Mouse (Mus musculus) CD4-positive, CD25-positive, alpha-beta regulatory T cell, adult 2 months (primary cell): ENCODE measurements around the gene Cebpz.

Experiments used
- DNase-seq: peaks from one replicate; pipeline ENCODE4 v3.0.0-alpha.2; 2012; ENCODE audit warnings: low read depth, low spot score

Gene Cebpz

DNA sequence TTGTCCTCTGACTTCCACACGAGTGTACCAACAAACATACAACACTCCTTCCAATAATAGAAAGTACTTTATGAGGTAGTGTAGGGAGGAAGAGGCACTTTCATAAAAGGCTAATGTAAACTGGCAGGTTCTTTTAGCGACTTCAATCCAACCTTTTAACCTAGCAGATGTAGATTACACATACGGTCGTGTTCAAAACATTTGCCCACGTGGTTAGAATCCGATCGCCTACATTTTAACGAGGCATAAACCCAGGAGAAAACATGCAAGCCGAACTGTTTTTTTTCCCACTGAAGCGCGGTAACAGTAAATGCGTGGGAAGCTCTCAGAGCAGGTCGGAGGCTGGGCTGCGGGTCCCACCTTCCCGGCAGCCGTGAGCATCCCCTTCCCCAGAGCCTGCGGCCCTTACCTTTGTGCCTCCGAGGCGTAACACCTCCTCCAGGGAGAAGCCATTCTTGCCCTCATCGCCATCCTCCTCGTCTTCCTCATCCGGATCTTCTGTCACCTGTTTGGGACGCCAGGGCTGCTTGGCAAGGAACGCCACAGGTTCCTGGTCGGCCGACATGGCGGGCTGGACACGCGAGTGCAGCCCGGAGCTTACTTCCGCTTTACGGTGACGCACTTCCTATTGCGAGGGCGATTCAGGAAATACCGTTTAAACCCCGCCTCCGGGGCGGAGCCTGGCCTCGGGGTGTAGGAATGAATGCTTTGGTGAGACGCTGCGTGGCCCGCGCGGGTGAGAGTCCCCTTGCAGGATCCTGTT is at the start of gene Cebpz, which contains the start of gene Ndufaf7:
Gene Cebpz, minus strand, starts transcription at position 601 of the 763 bp plus-strand sequence.
Gene Ndufaf7, plus strand, starts transcription at position 671 of the 763 bp plus-strand sequence.
- DNase-seq: peak; percentile 98

DNA sequence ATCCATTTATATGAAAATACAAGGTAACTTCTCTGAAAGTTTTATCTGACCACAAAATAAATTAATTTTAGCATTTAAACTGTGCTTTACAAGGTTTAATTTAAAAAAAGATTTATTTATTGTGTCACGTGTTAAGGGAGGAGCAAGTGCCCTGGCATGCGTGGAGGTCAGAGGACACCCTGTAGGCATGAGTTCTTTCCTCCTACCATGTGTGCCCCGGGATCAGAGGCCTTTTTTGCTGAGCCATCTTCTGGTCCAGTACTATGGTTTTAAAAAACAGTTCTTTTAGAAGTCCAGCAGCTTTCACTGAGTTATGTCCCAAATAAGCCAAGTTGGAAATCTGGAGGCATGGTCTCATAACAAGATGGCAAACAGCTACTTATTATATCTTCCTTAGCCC is 46.9 kb upstream of the Cebpz start:
- no peak for DNase-seq

DNA sequence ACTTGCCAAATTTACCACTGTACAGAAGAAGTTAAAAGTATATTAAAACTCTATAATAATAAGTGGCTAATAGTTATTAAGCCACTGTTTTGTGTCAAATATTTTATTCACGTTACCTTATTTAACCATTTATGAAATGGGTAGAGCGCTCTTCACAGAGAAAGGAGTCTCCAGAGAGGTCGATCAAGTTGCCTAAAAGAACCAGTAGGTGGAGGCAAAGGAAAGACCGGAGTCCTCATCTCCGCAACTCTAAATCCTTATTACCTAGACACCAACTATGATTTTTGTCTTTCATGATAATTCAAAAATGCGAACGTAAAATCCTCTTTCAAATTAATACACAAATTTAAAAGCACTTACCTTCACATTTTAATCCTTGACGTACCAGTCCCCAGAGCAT is 46.3 kb upstream of the Cebpz start:
- DNase-seq: no peak

DNA sequence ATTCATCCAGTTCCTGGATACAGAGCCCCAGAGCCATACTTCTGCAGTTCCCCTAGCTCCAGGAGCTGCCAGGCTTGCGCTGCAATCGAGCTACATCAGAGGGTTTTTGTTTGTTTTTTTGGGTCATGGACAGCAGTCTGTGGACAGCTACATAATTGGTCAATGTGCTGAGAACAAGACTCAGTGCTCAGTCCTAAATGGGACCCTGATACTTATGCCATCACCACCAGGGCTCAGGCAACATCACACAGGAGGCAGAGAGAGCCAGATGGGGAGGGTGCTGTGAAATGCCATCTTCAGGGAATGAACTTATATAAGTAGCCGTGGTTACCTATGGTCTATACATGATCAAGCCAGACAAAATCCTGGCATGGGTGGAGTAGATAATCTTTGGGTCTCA is 31.6 kb upstream of the Cebpz start:
- no peak for DNase-seq

DNA sequence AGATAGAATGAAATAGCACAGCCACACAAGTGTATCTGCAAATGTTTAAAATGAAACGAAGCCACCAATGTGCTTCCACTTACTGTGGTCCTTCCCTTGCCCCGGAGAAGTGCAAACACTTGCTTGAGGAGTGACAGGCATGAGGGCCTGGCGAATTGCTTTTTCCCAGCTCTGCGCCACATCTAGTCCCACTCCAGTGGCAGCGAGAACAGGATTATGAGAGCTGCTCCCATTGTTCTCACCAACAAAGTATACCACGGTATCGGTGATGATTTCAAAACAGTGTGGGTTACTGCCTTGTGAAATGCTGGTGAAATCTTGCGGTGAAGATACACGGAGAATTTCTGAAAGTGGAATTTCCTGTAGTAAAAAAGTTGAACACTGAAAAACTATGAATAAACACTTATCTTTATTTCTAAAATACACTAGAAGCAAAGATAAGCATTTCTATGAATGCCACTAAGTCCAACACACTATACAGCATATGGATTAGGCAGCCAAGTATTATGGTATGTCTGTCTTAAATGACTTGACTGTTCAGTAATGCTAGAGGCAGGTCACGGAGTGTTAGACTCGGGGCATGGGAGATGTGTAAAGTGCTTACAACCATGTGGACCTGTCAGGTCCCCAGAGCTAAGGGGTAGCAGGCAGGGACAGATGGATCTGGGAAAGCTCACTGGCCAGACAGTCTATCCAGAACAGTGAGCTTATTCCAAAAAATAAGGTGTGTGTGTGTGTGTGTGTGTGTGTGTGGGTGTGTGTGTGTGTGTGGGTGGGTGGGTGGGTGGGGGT is 29.4 kb upstream of the Cebpz start:
- DNase-seq: no peak

DNA sequence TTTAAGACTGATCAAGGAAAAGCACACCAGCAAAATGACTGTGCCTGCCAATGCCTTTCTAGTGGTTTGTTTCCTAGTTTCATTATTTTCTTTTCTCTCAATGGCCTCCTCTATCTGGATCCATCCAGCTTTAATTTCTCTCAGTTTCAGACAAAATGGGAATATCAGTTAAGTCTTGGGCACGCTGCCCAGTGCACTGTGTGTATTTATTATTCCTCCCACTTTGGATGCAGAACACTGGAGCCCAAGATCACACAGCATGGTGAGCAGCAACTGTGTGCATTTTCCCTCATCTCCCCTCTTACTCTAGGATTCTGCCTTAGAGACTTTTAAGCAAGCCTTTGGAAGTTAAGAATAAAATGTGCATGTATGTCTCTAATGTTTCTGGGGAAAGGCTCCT is 27.5 kb upstream of the Cebpz start:
- no peak for DNase-seq

DNA sequence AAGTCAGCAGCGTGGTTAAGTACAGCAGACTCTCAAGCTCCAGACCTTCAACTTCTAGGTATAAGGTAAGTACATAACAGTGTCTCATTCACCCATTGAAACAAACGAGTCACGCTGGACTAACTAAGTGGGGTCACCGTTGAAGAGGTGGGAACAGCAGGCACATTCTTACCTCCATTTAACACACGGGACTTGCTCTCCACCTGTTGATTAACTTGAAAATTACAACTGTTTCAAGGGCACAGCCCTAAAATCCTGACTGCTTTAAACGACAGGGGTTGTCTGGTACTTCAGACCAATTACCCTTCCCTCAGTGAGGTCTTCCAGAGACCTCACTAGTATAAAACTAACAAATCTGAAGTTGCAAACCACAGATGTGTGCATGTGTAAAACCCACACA is 22.6 kb upstream of the Cebpz start:
- DNase-seq: no peak

DNA sequence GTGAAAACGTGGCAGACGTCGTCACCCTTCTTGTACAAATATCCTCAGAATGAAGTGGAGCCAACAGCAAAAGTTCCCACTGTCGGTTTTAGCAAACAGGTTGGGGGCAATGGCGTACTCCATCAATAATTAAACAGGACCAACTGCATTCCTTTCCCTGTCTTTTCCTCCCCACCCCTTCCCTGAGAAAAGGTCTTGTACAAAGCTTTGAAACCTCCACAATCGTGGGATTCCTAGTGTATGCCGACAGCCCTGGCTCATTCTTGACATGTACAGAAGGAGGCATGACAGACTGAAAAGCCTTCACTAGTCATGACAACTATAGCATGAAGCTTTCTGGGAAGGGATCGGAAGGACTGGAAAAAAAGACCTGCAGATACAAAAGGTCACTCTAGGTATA is 16.4 kb upstream of the Cebpz start:
- DNase-seq: no peak

DNA sequence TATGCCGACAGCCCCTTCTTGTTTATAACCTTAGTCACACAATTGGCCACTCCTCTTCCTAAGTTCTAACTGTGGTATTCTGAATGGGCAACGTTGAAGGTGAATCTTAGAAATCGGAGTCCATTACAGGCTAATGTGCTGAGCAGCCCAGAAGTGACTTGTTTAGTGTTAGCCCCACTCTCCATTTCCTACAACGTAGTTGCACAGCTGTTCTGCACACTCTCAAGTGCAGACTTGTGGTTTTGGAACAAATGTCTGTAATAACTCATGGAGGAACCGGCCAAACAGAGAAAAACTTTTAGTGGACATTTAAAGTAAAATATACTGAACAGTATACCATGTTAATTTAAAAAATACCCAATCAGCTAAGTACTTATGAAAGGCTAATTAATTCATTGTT is 15.2 kb upstream of the Cebpz start:
- no peak for DNase-seq

DNA sequence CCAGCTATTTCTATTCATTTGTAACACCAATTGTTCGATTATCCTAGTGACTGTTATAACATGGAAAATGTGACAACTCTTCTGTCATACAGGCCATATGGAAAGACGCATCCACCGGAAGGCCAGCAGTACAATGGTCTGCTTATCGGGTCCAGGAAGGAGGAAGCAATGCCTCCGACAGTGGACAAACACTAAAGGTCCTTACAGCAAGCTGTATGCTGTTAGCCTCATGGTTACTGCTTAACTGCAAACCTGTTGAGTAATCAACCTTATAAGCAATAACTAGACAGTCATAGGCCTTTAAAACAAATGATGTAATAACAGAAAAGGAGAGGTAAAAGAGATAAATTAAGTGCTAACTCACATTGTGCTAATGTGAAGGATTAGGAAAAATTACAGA is 14.4 kb upstream of the Cebpz start:
- no peak for DNase-seq

DNA sequence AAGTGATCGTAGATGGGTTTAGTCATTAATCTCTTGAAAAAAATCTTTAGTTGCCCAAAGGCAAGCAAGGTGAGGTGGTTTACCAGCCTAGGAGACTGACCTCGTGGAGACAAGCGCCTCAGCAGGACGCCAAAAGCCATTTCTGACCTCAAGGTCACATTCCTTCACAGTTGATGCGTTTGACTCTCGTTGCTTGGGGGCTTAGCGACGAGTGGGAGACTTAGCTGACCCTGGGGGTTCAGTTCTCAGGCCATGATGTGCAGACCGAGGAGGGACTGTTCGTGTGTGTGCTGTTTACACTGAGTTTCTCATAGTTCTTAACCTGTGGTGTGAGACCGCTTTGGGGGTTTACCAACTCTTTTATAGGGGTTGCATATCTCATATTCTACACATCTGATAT is 5.7 kb upstream of the Cebpz start:
- DNase-seq: no peak

DNA sequence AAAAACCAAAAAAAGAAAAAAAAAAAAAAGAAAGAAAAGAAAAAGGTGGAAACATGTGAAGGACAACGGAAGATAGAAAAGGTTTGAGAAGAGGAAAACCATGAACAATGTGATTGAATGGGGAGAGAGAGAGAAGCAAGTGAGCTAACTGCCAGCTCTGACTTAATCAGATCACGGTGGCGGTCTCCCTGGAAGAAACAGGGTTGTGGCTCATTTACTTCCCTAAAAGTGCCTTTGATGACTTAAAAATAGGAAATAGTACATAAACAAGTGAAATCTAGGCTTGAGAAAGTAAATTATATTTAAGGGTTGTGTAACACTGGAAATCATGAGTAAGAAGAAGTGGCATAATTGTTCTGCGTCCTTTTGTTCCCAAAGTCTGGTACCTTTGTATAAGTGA is 2.1 kb upstream of the Cebpz start:
- DNase-seq: no peak

DNA sequence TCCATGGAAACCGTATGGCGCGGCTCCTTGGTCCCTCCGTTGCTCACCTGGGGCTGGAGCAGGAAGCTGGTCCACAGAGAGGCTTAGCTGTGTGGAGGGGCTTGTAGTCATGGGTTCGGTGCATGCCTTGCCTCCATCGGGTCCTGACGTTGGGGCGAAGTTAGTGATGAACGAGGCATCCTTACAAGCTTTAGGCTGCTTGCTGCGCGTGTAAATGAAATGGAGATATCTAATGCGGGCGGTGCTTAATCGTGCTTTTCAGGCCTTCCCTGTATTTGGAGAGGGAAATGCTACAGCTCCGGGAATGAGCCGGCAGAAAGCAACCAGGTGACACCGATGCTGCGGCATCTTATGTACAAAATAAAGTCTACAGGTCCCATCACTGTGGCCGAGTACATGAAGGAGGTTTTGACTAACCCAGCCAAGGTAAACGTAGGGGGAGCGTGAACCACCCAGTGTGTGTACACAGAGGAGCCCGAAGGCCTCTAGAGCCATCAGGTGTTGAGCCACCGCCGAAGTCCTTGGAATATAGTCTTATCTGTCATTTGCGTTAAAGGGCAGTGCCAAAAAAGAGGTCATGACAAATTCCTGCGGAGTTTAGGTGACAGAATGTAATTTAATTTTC is 475 bp upstream of the Cebpz start:
- DNase-seq: no peak

DNA sequence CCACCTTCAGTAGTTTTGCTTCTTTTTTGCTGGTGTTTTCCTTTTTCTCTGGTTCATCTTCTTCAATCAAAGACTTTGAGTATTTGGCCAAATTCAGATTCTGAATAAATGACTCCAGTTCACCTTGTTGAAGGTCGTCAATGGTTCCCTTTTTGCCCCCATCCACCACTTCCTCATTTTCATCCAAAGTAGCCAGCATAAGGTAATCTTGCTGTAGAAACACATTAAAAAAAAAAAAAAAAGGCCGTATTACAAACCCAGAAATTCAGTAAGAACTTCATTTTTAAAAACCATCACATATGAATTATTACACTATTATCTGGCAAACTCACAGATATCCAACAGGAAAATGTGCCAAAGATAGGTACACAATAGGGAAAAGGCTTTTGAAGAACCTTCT is 1.0 kb downstream of the Cebpz start:
- DNase-seq: no peak

DNA sequence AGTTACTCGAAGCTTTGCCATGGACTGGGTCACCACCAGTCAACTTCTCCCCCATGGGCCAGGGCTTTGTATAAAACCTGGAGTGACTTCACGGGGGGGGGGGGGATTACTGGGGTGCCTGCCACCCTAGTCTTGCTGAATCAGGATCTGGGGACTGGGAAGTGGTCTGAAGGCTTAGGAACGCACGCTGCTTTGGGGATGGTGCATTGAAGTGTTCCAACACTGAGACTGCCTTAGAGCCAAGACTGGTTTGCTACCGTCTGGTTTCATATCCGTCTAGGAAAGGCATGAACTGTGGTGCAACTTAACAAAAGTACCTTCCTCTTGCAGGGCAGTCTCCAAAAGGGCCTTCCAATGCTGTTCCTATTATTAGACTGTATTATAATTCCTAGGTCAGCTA is 19.2 kb downstream of the Cebpz start:
- DNase-seq: no peak

DNA sequence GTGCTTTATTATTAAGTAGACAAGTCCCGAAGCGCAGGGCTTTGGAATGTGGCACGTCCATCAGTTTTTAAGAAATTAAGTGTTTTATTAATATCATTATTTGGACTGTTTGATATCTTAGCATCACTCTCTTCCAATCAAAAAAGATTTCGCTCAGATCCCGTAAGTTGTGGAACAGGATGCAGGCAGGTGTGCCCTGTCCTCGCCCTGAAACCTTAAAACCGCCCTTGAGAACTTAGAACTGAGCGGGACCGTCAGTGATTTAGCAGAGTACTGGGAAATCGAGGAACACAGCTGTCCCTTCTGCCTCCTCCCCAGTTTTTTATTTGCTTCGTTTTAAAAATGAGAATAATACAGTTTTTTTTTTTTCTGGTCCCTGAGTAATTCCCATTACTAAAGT is 20.0 kb downstream of the Cebpz start:
- no peak for DNase-seq

DNA sequence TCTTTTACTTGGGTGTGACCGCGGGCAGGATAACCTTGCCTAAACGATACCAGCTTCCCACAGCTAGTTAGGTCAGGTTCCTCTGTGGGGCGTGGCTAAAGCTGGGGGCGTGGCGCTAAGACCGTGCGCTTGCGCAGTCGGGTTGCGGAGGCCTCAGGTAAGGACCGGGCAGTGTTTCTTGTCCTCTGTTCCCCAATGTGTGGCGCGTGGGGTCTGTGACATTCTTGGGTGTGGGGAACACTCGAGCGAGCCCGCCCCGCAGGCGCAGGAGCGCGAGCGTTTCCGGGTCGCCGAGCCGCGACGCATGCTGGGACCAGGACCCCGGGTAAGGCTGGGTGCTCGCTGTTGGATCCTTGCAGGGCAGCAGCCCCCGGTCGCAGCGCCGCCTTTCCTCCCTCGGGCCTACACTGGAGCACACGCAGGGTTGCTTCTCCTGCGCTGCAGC is 20.5 kb downstream of the Cebpz start, which contains the start of gene Cebpzos:
Gene Cebpzos, plus strand, starts transcription at position 132 of the 445 bp plus-strand sequence.
- peak; percentile 94 for DNase-seq

DNA sequence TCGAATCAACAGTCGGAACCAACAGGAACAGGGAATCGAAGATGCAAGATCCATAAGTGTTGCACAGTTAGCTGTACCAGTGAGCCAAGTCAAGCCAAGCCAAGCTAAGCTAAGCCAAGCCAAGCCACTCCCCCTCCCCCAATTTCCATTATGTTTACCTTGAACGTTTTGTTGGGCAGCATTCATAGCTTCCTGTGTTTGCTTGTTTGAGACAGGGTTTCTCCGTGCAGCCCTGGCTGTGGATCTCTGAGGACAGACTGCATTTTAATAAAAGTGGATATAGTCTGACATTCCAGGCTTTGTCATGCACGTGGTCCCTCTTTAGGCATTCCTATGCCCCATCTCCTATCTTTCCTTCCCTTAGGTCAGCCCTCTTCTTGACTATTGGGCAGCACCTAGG is 21.1 kb downstream of the Cebpz start:
- DNase-seq: peak; percentile 49

DNA sequence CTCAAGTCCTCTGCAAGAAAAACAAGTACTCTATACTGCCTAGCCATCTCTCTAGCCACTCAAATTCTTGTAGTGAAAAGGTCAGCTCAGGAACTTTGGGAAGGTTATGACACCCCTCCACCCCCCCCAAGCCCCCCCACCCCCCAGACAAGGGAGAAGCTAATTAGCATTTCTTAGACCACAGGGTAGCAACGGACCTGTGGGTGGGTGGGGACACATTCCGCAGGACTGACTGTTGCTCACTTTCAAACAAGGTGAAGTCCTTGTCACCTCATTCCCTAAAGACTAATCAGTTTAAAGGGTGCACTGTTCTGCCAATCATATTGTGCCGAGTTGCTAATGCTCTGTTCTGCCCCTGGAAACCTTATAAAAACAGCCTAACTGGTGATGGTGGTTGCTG is 22.9 kb downstream of the Cebpz start:
- no peak for DNase-seq

DNA sequence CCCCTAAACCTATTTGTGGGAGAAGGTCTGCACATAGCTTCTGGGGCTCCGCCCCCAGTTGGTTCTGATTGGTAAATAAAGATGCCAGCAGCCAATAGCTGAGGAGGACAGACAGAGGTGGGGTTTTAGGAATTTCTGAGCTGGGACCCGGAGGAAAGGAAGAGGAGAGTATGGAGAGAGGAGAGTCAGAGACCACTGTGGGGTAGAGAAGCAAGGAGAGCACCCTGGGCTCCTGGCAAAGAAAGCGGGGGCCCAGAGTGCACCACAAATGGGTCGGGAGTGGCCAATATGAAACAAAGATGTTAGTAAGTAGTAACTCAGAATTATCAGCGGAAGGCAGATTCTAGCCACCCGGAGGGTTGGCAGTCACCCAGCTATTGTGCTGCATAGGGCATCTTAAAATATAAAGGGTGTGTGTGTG is 24.0 kb downstream of the Cebpz start:
- no peak for DNase-seq

DNA sequence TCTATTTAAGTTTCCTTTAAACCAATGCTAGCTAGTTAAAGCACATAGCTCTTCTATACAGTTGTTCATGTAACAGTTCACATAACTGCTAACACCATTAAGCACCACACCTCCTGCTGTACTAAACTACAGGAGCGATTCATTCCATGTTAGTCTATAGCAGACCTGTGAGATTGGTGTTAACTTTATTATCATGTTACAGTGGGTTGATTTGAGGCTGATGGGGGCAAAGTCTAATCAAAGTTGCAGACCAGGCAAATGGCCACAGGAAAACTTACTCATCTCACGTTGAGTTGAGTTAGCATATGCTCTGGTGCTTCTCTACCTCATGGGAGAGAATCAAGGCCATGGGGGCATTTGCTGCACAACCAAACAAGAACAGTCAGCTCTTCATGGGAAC is 27.5 kb downstream of the Cebpz start:
- no peak for DNase-seq

DNA sequence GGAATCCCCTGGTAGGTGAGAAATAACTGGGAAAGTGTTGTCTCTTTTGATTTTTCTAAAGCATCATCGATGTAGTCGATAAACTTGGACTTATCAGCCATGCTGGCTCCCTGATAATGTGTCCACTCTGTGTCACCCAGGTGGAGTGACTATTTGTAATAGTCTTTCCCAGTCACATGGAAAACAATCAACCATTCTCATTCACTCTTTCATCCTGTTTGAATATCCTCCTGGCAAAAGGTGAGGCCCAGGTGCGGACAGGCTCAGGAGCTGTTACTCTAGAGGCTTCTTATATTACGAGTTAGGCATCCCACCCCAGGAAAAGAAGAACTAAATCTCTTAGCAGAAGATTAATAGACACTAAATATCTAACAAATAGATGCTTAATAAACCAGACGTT is 30.0 kb downstream of the Cebpz start, which contains the start of gene Sult6b1:
Gene Sult6b1, minus strand, starts transcription at position 101 of the 400 bp plus-strand sequence.
- no peak for DNase-seq
